Mouse (Mus musculus) lung, postnatal 25 days (tissue): ENCODE data around the gene Tmem247.
A peak's percentile ranks its signal among the peaks of the same experiment; 100 is the strongest.

ENCODE experiments used
- DNase-seq: peaks from one replicate; pipeline ENCODE4 v3.0.0; 2022; ENCODE audit warnings: low spot score

The Tmem247 gene

GRCm38 (mm10) chr17:86917048-86917447 lies at the start of gene Tmem247:
Gene Tmem247 (plus strand): TSS chr17:86917348.
- DNase-seq: no peak

GRCm38 (mm10) chr17:86870586-86870985 lies 46.6 kb upstream of the Tmem247 start:
- no peak for DNase-seq

DNA sequence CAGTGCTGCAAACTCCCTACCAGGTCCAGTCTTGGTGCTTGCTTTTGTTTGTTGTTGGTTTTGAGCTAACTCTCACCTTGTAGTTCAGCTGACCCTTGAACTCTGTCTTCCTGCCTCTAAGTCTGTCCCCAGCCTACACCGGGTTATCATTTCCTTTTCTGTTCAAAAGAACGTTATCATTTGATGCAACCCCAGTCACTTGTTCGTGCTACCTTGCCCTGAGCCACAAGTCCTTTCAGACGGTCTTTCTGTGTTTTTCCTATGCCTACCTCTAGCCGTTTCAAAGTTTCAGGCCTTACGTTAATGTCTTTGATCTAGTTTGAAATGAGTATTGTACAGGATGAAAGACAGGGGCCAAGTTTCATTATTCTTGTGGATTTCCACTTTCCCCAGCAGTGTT lies 44.5 kb upstream of the Tmem247 start:
- DNase-seq: no peak

DNA sequence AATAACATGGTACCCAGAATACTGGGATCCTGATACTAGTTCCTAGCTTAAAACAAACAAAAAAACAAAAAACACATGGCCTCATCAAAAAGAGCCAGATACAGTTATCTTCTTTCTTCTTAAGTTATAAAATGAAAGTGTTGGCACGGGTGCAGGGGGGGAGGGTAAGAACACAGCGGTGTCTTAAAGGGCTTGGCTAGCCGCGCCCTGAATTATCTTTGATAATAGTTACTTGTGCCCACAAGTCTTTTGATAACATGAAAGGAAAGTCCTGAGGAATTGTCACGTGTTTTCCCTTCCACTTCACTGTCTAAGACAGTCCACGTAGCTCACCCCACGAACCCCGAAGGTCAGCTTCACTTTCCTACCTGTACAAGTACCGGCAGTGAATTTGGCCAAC lies 40.2 kb upstream of the Tmem247 start:
- DNase-seq: no peak

DNA sequence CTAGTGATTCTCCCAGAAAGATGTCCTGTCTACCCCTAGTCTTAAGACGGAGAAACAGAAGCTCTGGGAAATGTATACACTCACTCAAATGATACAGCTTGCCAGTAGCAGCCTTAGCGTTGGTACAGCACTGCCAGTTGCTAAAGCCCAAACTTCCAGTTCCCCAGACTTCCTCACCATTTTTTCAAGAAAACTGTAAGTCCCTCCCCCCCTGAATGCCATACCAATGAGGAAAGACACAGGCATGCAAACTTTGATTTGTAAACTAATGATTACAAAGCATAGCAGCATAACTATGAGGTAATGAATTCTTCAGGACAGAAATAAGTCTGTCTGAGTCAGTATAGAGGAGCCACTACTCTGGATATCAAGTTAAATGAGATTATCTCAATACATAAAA lies 39.4 kb upstream of the Tmem247 start:
- DNase-seq: no peak

- no peak for DNase-seq
These were observed 37.1 kb upstream of the Tmem247 start for GRCm38 (mm10) chr17:86880056-86880455.

DNA sequence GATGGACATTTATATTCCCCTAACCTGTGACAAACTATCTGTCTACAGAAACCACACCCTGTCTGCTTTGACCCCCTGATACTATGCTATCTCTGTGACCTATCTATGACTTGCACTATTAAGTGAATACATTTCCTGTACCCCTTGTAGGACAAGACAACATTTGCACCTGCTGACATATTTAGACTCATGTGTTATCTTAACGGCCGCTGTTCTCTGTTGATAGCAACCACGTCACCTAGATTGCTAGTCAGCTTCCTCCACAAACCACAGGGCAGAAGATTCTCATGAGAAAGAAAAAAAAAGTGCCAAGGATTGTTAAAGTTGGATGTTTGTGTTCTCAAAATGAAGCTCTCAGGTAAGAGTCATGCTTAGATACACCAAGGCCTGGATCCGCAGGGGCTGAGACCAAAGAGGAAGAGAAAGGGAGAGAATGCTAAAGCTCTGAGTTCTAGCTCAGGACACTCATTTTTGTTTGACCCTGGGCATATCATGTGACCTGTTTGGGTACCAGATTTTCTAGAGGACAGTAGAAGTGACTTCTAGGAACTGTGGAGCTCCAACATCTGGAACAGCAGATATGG lies 36.6 kb upstream of the Tmem247 start:
- DNase-seq: no peak

GRCm38 (mm10) chr17:86895191-86895590 lies 22.0 kb upstream of the Tmem247 start:
- DNase-seq: no peak

DNA sequence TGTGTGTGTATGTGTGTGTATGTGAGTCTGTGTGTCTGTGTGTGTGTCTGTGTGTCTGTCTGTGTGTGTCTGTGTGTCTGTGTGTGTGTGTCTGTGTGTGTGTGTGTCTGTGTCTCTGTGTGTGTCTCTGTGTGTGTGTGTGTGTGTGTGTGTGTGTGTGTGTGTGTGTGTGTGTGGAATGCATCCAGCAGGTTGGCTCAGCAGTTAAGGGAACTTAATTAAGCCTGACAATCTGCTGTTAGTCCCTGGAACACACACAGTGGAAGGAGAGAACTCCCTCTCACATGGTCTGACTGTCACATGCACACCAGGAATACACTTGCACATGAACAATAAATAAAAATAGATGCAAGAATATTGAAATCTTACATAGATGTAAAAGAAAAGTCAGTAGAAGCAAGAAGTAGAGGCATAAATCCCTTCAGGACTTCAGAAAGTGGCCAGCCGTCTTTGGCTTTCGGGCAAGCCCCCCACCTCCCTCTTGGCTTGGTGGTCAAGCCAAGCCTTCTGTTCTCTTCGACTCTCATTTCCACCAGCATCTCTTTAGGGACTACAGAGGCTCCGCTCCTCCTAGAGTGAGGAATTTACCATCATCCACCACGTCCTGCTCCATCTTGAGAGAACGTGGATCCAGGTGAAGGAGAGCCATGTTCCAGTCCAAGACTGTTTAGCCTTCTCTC lies 19.5 kb upstream of the Tmem247 start:
- DNase-seq: no peak

- DNase-seq: no peak
These were observed 17.3 kb upstream of the Tmem247 start for GRCm38 (mm10) chr17:86899821-86900220.

GRCm38 (mm10) chr17:86900564-86900963 lies 16.6 kb upstream of the Tmem247 start:
- DNase-seq: no peak

DNA sequence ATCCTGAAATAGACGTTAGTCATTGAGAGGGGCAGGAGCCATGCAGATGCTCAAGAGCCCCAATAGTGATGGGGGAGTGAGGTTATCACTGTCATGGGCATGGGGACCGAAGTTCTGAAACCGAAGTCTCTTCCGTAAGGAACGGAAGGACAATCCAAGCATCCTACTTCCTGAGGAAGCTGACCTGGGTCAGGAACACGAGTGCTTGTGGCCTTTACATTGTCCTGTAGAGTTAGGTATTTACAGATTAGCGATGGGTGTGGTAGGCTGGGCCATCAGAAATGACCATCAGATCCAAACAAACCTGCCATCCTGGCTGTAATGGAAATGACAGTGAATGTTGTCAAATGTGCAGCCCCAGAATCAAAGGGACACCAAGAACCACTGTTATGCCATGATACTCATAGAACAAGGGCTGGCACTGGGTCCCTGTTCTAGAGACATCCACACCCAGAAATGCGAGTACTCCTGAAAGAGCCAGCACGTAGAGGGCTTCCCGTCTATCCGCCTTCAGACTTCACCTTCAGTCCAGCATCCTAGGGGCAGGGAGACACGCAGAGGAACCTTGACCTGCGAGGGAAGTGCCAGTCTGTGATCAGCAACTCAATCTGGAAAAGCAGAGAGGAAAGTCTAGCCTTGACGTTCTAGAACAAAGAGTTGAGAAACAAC lies 14.6 kb upstream of the Tmem247 start:
- DNase-seq: no peak

DNA sequence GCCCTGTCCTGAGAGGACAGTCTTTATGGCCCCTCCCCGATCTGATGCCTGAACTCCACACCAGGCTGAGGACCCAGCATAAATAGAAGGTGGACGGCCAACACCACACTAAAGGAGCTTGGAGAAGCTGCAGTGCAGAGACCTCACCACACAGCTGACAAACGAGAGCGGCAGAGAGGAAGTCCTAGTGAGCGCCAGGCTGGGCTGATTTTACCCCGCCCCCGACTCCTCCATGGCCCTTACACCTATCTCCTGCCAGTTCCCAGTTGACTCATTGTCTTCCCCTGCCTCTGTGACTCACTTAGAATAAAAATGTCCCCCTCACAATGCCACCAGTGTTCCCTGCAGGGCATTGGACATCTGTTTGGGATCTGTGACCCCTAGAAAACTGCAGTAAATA lies 13.6 kb upstream of the Tmem247 start:
- peak; percentile 47 for DNase-seq

DNA sequence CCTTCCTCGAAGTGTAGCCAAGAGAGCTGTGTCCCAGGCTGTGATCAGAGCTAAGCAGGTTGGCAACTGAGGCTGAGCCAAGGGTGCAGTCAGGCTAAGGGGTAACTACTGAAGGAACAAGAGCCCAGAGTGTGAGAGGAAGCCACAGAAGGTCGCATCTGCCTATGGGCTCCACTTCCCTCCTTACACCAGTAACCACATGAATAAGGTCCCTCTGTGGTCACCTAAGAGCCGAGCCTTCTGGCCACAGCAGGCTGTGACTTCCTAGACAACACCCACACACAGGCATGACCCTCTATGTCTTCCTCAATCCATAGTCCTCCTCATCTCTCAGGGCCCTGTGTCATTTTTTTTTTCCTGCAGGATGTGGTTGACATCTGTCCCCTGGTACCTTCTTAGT lies 12.9 kb upstream of the Tmem247 start:
- no peak for DNase-seq

GRCm38 (mm10) chr17:86905297-86906135 lies 11.6 kb upstream of the Tmem247 start:
- DNase-seq: peak; percentile 38

GRCm38 (mm10) chr17:86906136-86906461 lies 11.0 kb upstream of the Tmem247 start:
- peak; percentile 87 for DNase-seq

GRCm38 (mm10) chr17:86906601-86907000 lies 10.5 kb upstream of the Tmem247 start:
- no peak for DNase-seq

- DNase-seq: no peak
These were observed 10.1 kb upstream of the Tmem247 start for GRCm38 (mm10) chr17:86907092-86907491.

DNA sequence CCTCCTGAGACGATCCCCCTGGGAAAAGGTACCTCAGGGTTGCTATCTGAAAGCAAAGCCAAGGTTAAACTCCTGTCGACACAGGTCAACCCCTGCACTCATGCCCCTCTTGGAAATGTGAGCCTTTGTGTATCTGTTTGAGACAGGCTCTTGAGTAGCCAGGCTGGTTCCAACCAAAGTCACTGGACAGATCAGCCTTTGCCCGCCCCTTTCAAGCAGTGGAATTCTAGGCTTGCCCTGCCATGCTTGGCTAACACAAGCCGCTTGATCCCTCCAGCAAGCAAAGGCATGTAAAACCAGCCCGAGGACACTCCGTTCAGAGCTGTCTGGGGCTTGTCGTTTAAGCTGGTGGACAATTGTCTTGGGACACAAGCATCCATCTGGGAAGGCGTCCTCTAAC lies 8.8 kb upstream of the Tmem247 start:
- DNase-seq: no peak

DNA sequence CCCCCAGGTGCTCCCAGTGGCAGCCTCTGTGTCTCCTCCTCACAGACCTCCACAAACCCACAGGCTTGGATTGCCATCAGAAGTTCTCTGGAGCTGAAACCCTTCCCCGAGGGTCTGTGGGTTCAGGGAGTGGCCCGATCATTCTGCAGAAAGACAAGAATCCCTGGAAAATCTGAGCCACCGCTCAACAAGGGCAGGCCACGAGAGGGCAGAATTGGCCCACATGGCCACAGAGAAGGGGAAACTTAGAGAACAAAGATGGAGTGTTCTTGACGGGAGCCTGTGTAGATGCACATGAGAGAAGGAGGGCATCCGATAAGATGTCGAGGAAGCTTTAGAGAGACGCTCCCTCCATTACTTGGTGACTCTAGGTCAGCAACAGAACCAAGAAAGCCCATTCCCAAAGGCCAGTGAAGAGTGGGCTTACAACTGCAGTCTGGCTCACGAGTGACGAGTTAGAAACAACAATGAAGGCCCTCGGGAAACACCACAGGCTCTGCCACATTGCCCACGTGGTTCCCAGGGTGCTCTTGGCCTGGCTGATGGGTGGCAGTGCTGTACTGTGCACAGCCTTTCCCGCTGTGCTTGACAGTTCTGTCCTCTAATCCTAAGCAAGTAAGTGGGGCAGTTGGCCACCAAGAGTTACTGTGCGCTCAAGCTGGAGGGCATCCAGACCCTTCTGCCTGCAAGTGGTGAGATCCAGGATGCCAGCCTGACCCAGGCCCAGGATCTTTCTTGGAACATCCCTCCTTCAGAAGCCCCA lies 7.2 kb upstream of the Tmem247 start:
- no peak for DNase-seq

- DNase-seq: no peak
These were observed 5.9 kb upstream of the Tmem247 start for GRCm38 (mm10) chr17:86911261-86911660.

- DNase-seq: no peak
These were observed 4.0 kb upstream of the Tmem247 start for GRCm38 (mm10) chr17:86913003-86913607.
